Mouse (Mus musculus) stomach, postnatal 0 days (tissue): ENCODE results near the gene 1700001O22Rik.

ENCODE experiments used
- CTCF ChIP-seq: IDR thresholded peaks from 2 replicates; pipeline ENCODE4 v1.5.1; 2016; ENCODE audit warnings: antibody characterized with exemption, low read depth, mild to moderate bottlenecking, moderate library complexity
- EP300 ChIP-seq: optimal IDR thresholded peaks from 2 replicates; pipeline ENCODE3; 2016; ENCODE audit warnings: antibody characterized with exemption

DNA sequence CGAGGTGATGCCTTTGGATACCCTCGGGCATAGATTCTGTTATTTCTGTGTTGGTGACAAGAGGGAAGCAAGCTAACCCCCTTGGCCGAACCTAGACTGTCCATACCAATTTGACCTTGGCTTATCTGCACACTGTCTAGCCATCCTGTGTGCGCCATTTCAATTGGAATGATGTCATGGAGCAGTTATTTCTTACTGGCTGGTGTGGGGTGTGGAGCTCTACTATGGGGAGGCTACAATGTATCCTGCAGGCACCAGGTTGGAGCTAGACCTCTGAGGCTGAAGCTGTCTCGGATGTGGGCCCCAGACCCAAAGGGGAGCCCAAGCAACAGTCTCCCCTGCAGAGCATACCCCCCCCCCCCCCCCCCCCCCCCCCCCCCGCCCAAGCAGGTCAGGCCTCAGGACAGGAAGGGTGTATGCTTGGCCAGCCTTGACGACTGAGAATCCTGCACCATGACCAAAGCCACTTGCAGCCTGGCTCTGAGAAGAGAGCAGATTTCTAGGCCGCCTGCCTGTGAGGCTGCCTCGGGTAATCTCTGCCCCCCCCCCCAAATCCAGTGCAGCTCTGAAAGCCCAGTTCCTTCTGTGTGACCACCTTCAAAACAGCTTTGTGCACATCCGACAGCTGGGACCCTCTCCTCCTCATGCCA is 31.0 kb upstream of the 1700001O22Rik start, which contains the start of gene Prrx2:
- TF ChIP-seq CTCF (no peak), EP300 (no peak)
